In genomic region chr1:80180767-80181413, GRCm38 (mm10) we compare ENCODE assay signal across 9 mouse cellular contexts. TPM values are rescaled to one million over a fixed set of nuclear protein-coding genes. Genes with fewer than 3 reads are reported as not detected.
DNase-seq lines count a peak whose midpoint lies in the region; ATAC-seq and TF ChIP-seq lines count a peak whose summit lies in the region.
"Had no signal": no experiment of that assay in that cellular context is flagged by ENCODE, and none has a peak within 500 bp of the region (broad histone marks: within the 10 kb centered on the region; RNA-seq: fewer than 3 reads in every experiment).

No protein-coding gene starts in this region.

- no peaks in the 10 kb centered on the region for H3K27me3 ChIP-seq in embryonic facial prominence, embryonic 14.5 days (replicated peaks; ENCODE audit: control insufficient read depth, insufficient read depth, low read length)
- no peaks in the 10 kb centered on the region for H3K27me3 ChIP-seq in hindbrain, embryonic 13.5 days

- peak; percentile 36 for TF ChIP-seq CTCF in bone marrow, adult 2 months (IDR thresholded peaks at IDR 0.05; ENCODE audit: control insufficient read depth, insufficient read depth, low read length)

- H3K4me2 ChIP-seq in embryonic facial prominence, embryonic 14.5 days (ENCODE audit: low read depth, low read length) = no peak overlapping the region
- no peak overlapping the region for H3K4me2 ChIP-seq in hindbrain, embryonic 13.5 days
- H3K4me2 ChIP-seq: heart, embryonic 13.5 days had no signal

- ATAC-seq in embryonic facial prominence, embryonic 14.5 days (ENCODE audit: low read depth) = no peak
- peak; percentile 75 for ATAC-seq in hindbrain, embryonic 13.5 days (ENCODE audit: low FRiP score)

- no peak overlapping the region for H3K27ac ChIP-seq in bone marrow, adult 2 months (ENCODE audit: control insufficient read depth, insufficient read depth, low read depth, low read length, poor library complexity)
- no peak overlapping the region for H3K27ac ChIP-seq in embryonic facial prominence, embryonic 14.5 days (replicated peaks; ENCODE audit: low read depth, low read length)
- no peak overlapping the region for H3K27ac ChIP-seq in hindbrain, embryonic 13.5 days
- H3K27ac ChIP-seq: heart, embryonic 13.5 days had no signal

- H3K9ac ChIP-seq in embryonic facial prominence, embryonic 14.5 days (ENCODE audit: low read depth, low read length) = no peak overlapping the region
- no peak overlapping the region for H3K9ac ChIP-seq in hindbrain, embryonic 13.5 days
- H3K9ac ChIP-seq: heart, embryonic 13.5 days had no signal

- intact Hi-C loops in left cerebral cortex, postnatal 4 days (cut with DNase I) = loop anchor here (2.0 to 5.0 kb wide), 2 partner anchors 334 to 1121 kb away; no protein-coding TSS in a partner anchor

- H3K9me3 ChIP-seq in embryonic facial prominence, embryonic 14.5 days (ENCODE audit: control insufficient read depth, low read length) = 0 out of 2 replicates have a peak, but pooled peaks cover 3% of the 10 kb centered on the region
- H3K9me3 ChIP-seq in hindbrain, embryonic 13.5 days = no peaks in the 10 kb centered on the region

- no peaks in the 10 kb centered on the region for H3K36me3 ChIP-seq in embryonic facial prominence, embryonic 14.5 days (ENCODE audit: control insufficient read depth, insufficient read depth, low read length)
- H3K36me3 ChIP-seq in hindbrain, embryonic 13.5 days = no peaks in the 10 kb centered on the region
- H3K36me3 ChIP-seq: heart, embryonic 13.5 days had no signal

- H3K4me3 ChIP-seq in bone marrow, adult 2 months (replicated peaks; ENCODE audit: control insufficient read depth, low read depth, low read length) = no peak overlapping the region
- H3K4me3 ChIP-seq in embryonic facial prominence, embryonic 14.5 days (ENCODE audit: low read depth, low read length) = no peak overlapping the region
- no peak overlapping the region for H3K4me3 ChIP-seq in hindbrain, embryonic 13.5 days
- H3K4me3 ChIP-seq: heart, embryonic 13.5 days had no signal

- DNase-seq in urinary bladder, postnatal 14 days (ENCODE audit: low spot score) = peak; percentile 46
- no peak for DNase-seq in urinary bladder, postnatal 4 days (ENCODE audit: low spot score in 2 of 2)
- peak; percentile 55 for DNase-seq in embryonic facial prominence, embryonic 14.5 days (ENCODE audit: low spot score)
- peak; percentile 41 for DNase-seq in left cerebral cortex, postnatal 4 days
- peak; percentile 84 for DNase-seq in naive thymus-derived CD4-positive, alpha-beta T cell, adult 2 months (ENCODE audit: low read depth)
- DNase-seq in thymus, postnatal 0 days (ENCODE audit: low spot score) = peak; percentile 64

- WGBS in bone marrow, adult 2 months = 40% methylated on average over 13 of the region's 13 CpGs
- 39% methylated on average over 13 of the region's 13 CpGs for WGBS in embryonic facial prominence, embryonic 14.5 days
- 39% methylated on average over 13 of the region's 13 CpGs for WGBS in hindbrain, embryonic 13.5 days

- no peak for TF ChIP-seq POLR2A in bone marrow, adult 2 months (IDR thresholded peaks at IDR 0.05; ENCODE audit: borderline replicate concordance, control insufficient read depth, low read depth, low read length)

- no peaks in the 10 kb centered on the region for H3K4me1 ChIP-seq in bone marrow, adult 2 months (ENCODE audit: control insufficient read depth, insufficient read depth, low read length)
- H3K4me1 ChIP-seq in embryonic facial prominence, embryonic 14.5 days (ENCODE audit: control insufficient read depth, insufficient read depth, low read length) = no peaks in the 10 kb centered on the region
- H3K4me1 ChIP-seq in hindbrain, embryonic 13.5 days (replicated peaks) = no peaks in the 10 kb centered on the region
- H3K4me1 ChIP-seq: heart, embryonic 13.5 days had no signal

RNA-seq across cellular contexts. Expression of gene Fam124b, which starts 37.4 kb away (rescaled TPM):
- not detected in 2 replicates for polyA plus RNA-seq in bone marrow, adult 2 months (2011; ENCODE audit: insufficient read depth, insufficient read length, low replicate concordance, missing spikeins)
- 1.1 and 1.4 TPM in 2 replicates for polyA plus RNA-seq in embryonic facial prominence, embryonic 14.5 days (2014; fragmentation: Nextera tagmentation; extraction: Ambion mirVana)
- 0.54 and 0.64 TPM in 2 replicates for polyA plus RNA-seq in hindbrain, embryonic 13.5 days (2015; fragmentation: Nextera tagmentation; extraction: Ambion mirVana)
- total RNA-seq in left cerebral cortex, postnatal 4 days (2021) = 1 to 10 TPM; 1.5 to 1.8 TPM
- 0.17 and 0.40 TPM in 2 replicates for polyA plus RNA-seq in thymus, postnatal 0 days (2015; fragmentation: Nextera tagmentation; extraction: Ambion mirVana)

Comparison
In these comparisons a context has a peak if more than half of its experiments do, and no peak if none do; other contexts are left out.
1. DNase-seq: peak in urinary bladder, postnatal 14 days (single experiment), embryonic facial prominence, embryonic 14.5 days (single experiment), left cerebral cortex, postnatal 4 days (single experiment), naive thymus-derived CD4-positive, alpha-beta T cell, adult 2 months (single experiment) and thymus, postnatal 0 days (single experiment); none in urinary bladder, postnatal 4 days (0 of 2).